Mouse (Mus musculus) liver, adult 2 months (tissue): ENCODE measurements around the gene Dcdc2b.

Experiments used
- CTCF ChIP-seq: fragments of 200-500 bp; IDR thresholded peaks from 2 replicates; pipeline ENCODE4 v1.5.1; 2011; ENCODE audit warnings: low read depth, low read length, control low read depth
- POLR2A ChIP-seq: fragments of 200-500 bp; IDR thresholded peaks from 2 replicates; pipeline ENCODE4 v1.6.1; 2011; ENCODE audit warnings: low read length, control low read depth; ENCODE audit not compliant: insufficient read depth; ENCODE audit errors: extremely low read depth

DNA sequence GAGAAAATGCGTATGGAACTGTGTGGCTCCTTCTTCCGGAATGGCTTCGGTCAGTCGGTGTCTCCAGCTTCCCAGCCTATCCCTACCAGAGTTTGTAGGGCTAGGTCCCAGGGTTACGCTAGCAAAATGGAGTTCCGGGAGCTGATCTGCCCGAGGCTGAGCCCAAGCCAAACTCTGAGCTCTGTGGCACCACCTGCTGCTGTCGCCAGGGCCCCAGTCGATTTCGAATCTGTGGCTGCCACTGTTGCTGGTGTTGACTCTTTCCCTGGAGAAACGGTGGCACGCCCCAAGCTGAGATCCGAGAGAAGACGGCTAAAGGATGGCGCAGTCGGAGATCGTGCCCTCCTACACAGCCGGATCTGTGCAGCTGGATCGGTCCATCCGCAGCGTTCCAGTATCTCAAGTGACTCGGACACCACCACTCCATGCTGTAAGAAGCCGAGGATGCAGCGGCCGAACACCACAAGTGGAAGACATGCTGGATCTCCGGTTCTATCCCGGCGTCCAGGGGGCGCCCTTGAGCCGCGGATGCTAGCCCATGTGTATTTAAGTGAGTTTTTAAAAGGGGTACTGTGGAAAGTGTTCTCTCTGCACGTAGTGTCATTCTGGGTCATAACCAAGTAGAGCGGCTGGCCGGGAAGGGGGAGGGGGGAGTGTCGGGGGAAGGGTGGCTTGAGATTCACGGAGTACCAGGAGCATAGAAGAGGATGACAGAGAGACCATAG lies 29.0 kb downstream of the Dcdc2b start:
- TF ChIP-seq CTCF = peak; percentile 87
- no peak for TF ChIP-seq POLR2A
